Mouse (Mus musculus) G1E-ER4 (cell line): ENCODE results near the gene Pdlim3. TPM values are rescaled to one million over a fixed set of nuclear protein-coding genes. Genes with fewer than 3 reads are reported as not detected.

ENCODE experiments used
- GATA1 ChIP-seq: IDR thresholded peaks from one replicate; pipeline ENCODE4 v1.8.0; 2012; ENCODE audit warnings: low read length, inconsistent platforms
- polyA plus RNA-seq: library from polyadenylated mRNA; stranded (reverse); fragments of >175 nt; gene quantifications from 2 replicates; pipeline ENCODE4 v1.2.3, GENCODE M21; 2012

Pdlim3 gene
- polyA plus RNA-seq, 1 experiment = not detected

DNA sequence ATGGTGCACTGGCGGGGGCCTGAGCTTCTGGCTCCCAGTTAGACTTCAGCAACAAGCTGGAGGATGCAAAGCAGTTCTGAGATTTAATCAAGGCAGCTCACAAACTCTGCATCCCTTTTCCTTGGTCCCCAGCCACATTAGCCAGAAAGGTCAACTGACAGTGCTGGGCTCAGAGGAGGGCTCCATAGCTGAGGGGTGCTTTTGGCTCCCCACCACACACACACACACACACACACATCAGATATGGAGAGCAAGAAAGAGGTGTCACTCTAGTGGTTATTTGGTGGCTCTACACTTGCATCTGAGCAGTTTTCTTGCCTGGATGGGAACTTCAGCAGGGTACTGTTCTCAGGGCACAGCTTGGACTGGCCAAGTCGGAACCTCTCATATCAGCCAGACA, 514 bp downstream of the Pdlim3 start:
- TF ChIP-seq GATA1 = no peak

DNA sequence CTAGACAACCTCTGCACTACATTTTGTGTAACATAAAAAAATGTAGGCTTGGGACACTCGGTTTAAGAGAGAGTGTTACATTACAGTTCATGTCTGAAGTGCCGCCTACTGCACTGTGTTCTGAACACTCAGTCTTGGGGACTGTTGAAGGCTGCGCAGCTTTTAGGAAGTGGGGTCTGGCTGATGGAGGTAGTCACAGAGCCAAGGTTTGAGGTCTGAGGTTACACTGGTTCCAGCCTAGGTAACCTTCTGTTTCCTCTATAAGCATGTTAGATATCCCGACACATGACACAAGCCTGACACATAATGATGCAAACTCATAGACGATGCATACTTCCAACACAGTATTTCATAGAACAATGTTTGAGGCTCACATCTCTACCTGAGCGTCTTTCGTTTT, 4.5 kb downstream of the Pdlim3 start:
- TF ChIP-seq GATA1 = no peak

DNA sequence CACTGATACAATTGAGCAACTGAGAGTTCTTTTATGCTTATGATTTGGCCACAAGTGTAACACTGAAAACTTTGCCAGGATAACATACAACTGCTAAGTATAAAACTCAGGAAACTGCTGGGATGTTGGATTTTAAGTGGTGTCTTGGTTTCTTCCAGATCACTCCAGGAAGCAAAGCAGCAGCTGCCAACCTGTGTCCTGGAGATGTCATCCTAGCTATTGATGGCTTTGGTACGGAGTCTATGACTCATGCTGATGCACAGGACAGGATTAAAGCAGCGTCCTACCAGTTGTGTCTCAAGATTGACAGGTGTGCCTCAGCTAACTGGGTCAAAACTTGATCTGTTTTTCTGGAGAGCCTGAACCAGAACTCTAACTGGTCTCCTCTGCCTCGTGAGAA, 11.3 kb downstream of the Pdlim3 start:
- no peak for TF ChIP-seq GATA1

DNA sequence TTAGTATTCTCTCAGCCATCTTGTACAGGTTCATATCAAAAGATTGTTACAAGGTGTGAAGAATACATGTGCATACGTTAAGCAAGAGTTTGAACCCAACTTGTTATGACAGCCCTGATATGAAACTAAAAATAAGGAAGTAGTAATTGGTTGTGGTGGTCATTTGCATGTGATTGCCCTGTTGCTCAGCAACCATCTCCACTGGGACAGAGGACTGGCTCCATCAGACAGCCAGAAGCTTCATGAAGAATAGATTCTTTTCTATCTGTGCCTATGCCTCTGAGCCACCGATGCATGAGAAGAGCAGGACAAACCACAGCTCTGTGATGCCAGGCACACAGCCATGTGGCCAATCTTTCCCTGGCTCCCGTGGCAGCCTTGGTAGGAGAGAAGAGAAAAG, 14.5 kb downstream of the Pdlim3 start:
- TF ChIP-seq GATA1 = no peak

DNA sequence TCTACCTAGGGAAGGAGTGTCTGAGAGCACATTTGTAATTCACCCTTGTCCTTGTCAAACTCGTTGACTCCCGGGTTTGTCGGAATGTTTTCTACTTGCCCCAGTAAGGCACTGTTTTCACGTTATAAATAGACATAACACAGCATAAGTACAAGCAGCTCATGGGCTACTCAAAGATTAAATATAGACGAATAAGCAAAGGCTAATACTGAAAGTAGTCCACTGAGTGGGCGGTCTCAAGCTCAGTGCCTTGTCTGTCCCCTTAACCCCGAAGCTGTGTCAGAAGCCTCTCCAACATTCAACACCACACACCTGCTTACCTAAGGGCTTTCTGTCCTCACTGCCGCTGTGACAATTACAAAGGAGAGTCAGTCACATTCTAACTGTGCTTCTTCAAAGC, 16.4 kb downstream of the Pdlim3 start:
- no peak for TF ChIP-seq GATA1

DNA sequence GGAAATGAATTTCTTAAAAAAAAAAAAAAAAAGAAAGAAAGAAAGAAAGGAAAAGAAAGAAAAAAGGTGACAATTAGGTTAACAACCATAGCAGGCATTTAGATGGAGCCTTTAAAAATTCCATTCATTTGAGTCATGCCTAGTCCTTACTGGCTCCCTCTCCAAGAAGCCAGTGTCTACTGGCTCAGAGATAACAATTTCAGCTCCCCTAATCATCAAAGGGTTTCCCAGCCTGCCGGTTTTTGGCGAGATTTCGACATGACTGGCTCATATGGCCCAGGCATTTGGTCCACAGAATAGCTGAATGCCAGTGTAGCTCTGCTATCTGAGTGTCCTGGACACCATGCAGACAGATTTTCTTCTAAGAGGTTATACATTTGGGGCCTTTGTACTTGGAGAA, 18.4 kb downstream of the Pdlim3 start:
- no peak for TF ChIP-seq GATA1

DNA sequence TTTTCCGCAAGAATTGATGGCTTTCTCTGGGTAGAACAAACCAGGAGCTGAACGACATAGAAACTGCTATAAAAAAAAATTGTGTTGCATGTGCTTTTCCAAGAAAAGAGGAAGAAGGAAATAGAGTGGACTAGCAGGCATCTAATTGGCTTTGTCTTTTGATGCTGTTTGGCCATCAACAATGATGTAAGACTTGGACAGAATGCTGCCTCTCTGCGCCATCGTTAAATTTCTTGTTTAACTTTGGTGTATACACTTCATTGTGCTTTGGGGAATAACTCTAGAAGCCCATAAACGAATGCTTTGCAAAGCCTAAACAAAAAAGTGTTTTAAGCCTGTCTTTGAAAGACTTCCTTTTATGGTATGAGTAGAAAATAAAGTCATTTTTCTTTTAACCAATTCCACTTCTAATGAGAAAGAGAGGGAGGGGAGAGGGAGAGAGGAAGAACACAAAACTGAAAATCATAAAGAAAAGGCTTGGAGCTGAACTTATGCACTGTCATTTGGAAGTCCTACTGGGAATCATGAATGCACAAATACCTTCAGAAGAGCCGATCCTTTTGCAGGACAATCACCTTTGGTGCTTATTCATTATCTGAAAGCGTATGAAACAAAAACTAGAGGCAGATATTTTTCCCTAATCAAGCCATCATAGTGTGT, 20.5 kb downstream of the Pdlim3 start:
- TF ChIP-seq GATA1 = no peak

DNA sequence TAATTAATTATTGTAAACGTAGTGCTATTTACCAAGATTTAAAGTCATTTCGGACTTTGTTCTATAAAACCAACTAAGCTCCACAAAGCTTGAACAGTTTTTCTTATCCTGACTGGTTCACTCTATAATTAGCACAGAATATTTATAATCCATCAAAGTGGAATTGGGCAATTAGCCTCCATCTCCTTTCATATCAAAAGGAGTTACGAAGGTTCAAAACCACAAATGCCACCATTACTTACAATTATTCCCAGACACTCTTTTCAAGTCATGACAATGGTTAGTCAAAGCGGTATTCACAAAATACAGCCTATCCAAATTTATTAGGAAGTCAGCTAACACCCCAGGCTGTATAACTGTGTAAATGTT, 21.0 kb downstream of the Pdlim3 start:
- TF ChIP-seq GATA1 = no peak

DNA sequence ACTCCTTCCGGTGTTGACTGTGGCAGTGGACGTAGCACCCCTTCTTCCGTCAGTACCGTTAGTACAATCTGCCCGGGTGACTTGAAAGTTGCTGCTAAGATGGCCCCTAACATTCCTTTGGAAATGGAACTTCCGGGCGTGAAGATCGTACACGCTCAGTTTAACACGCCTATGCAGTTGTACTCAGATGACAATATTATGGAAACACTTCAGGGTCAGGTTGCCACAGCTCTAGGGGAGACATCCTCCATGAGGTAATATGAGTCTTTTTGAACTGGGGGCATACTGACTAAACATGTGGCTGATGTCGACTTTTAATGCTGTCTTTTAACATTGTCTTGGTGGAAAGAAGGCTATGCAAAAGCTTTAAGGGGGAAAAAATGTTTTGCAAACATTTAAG, 28.4 kb downstream of the Pdlim3 start:
- no peak for TF ChIP-seq GATA1

DNA sequence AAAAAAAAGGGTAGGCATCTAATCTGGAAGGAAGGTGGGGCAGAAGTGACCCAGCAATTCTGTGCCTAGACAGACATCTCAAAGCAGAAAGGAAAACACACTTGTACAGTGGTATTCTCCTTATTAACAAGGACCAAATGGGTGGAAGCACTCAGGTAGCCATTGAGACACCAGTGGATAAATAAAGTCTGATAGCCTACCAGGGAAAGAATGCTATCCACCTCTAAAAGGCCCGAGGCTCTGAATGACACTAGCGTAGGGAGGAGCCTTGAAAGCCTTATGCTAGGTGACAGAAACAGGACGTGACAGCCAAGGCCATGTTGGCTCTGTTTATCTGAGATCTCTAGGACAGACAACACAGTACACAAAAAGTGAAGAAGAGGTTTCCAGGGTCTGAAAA, 31.2 kb downstream of the Pdlim3 start:
- TF ChIP-seq GATA1 = no peak

DNA sequence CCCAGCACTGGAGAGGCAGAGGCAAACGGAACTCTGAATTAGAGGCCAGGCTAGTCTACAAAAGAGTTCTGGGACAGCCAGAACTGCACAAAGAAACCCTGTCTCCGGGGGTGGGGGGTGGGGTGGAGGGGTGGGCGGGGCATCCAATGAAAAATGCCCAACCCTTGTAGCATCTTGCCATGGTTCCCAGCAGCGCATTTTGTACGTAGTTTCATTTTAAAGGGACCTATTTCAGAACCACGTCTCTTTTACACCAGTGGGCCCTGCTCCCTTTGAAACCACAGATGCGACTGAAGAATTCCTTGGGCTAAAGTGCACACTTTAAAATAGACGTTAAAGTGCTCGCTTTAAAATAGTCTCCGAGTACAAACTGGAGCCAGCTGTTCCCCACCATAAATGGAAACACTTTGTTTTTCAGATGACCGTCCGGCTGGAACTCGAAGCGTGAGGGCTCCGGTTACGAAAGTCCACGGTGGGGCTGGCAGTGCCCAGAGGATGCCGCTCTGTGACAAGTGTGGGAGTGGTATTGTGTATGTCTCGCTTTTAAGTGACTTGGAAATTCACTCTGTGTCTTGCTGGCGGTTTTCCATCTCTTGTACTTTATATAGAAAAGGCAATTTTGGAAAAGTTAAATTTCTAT, 31.9 kb downstream of the Pdlim3 start:
- TF ChIP-seq GATA1 = no peak

DNA sequence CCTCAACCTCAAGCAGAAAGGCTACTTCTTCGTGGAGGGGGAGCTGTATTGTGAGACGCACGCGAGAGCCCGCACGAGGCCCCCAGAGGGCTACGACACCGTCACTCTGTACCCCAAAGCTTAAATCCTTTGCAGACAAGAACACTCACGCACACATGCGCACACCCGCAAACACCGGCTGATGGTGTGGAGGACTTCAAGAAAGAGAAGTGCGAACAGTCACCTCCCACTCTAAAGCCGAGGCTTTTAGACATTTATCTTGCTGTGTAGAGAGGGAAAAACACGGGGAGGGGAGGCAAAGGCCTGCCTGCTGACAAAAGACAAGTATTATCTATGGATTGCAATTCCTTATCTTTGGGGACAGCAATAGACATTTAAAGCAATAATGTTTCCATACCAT, 33.6 kb downstream of the Pdlim3 start:
- no peak for TF ChIP-seq GATA1

DNA sequence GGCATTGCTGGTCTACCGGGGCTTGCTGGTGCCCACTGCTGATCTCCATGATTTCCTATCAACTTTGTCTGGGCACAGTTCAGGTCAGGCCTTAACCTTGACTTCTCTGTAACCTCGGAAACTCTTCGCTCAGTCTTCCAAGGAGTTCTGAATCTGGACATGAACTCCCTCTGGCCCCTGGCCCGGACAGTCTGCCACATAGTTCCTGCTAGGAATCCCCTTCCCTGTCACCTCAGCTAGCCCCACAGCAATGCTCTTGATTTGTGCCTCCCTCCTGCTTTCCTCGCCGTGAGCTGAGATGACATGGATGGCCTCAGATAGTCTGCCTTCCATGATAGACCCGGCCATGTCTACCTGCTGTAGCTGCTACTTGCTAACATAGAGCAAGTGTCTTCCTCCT, 35.1 kb downstream of the Pdlim3 start:
- no peak for TF ChIP-seq GATA1

DNA sequence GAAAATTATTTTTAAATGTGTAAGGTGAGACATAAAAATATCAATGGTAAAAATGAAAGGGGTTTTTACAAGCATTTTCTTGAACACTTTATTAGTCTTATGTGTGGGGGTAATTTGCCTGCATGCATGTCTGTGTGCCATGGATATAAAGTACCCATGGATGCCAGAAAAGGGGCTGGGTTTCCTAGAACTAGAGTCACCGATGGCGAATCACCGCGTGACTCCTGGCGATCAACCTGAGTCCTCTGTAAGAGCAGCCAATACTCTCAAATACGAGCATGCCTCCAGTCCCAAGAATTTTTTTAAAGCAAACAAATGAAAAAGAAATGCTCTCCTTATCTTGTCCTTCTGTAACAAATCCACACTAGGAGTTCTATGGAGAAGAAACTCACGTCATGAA, 36.9 kb downstream of the Pdlim3 start:
- TF ChIP-seq GATA1 = no peak

DNA sequence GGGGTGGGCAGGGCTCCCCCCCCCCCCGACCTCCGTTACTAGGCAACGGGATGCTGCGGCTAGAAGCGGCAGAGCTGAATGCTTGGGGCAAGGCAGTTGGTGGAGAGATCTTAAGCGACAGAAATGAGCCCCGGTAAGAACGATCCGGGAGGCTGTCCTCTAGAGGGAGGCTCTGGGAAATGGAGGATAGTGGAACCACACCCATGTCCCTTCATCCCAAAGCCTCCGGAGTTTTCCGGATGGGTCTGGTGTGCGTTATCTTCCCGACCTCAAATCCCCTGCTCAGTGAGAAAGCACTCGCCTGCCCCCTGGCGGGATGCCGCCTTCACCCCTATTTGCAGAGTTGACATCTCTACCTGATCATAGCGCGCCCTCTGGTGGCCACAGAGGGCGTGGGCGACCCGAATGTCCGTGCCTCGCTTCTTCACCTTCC, 49.3 kb downstream of the Pdlim3 start, which contains the start of gene Ccdc110:
Gene Ccdc110, plus strand, starts transcription at position 38 of the 433 bp plus-strand sequence.
- no peak for TF ChIP-seq GATA1

DNA sequence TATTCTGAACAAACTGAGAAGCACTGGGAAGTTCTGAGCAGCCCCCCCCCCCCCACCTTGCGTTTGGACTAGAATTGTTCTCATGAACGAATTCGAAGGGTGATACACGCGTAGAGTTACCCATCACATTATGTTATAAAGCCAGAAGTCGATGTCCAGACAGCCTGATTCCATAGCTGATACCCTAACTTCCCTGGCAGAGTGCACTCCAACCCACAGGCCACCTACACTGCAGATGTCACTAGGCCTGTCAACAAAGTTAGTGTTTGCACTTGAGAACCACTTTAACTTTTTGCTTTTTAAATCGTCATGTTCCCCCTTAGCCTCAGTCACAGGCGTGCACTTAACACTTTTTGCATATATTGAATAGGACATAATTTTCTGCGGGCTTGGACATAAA, 51.7 kb downstream of the Pdlim3 start:
- TF ChIP-seq GATA1 = no peak

DNA sequence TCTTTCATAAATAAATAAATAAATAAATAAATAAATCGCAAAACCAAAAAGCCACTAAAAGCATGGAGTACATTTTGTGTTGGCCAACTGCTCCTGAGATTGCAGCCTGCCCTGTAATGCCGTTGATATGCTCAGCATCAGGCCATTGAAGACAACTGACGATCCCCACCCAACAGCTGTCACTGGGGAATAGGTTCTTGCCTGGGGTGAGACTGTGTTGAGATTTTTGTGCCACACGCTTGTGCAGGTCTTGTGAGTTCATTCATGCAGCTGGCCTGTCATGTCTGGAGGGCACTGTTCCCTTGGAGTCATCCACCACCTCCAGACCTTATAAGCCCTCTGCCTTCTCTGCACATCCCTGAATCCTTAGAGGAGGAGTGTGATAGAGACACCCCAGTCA, 61.0 kb downstream of the Pdlim3 start:
- no peak for TF ChIP-seq GATA1
